Comparison of ENCODE assay signal across 28 mouse cellular contexts in the genomic region with DNA sequence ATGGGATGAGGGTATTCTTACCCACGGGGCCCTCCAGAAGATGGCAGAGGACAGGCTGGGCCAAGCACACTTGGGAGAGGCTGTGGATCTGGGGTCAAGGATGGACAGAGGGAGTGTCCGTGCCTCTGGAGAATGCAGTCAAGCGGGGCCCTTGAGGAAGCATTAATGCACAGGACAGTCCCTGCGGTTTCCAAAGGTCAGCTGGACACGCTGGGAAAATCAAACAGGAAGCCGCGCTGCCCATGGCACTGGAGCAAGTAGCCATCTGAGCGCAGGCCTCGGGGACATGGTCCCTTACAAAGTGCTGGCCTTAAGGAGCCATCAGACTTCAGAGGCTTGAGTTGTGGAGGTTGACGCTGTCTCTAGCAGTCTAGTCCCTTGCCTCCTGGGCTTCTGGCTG. TPM values are rescaled to one million over a fixed set of nuclear protein-coding genes. Genes with fewer than 3 reads are reported as not detected.
DNase-seq lines count a peak whose midpoint lies in the region; ATAC-seq and TF ChIP-seq lines count a peak whose summit lies in the region.
"Had no signal": no experiment of that assay in that cellular context is flagged by ENCODE, and none has a peak within 500 bp of the region (broad histone marks: within the 10 kb centered on the region; RNA-seq: fewer than 3 reads in every experiment).

No protein-coding gene starts in this region.

- H3K4me1 ChIP-seq in kidney, adult 2 months (ENCODE audit: control insufficient read depth, insufficient read depth, low read length) = no peaks in the 10 kb centered on the region
- H3K4me1 ChIP-seq in kidney, embryonic 14.5 days (ENCODE audit: control insufficient read depth, insufficient read depth, low read length) = no peaks in the 10 kb centered on the region
- 0 out of 2 replicates have a peak, but pooled peaks cover 5% of the 10 kb centered on the region for H3K4me1 ChIP-seq in kidney, embryonic 16.5 days (ENCODE audit: insufficient read depth, low read length)
- H3K4me1 ChIP-seq in hindbrain, embryonic 16.5 days (ENCODE audit: control insufficient read depth, insufficient read depth, low read depth, low read length) = no peaks in the 10 kb centered on the region
- H3K4me1 ChIP-seq: embryonic facial prominence, embryonic 10.5 days; embryonic facial prominence, embryonic 13.5 days; forebrain, embryonic 12.5 days; forebrain, embryonic 15.5 days; hindbrain, embryonic 13.5 days had no signal

- no peaks in the 10 kb centered on the region for H3K9me3 ChIP-seq in kidney, embryonic 14.5 days (ENCODE audit: control insufficient read depth, low read length)
- H3K9me3 ChIP-seq in kidney, embryonic 16.5 days (ENCODE audit: low read length) = no peaks in the 10 kb centered on the region
- H3K9me3 ChIP-seq in hindbrain, embryonic 16.5 days (ENCODE audit: control insufficient read depth, low read length) = no peaks in the 10 kb centered on the region
- H3K9me3 ChIP-seq: embryonic facial prominence, embryonic 10.5 days; embryonic facial prominence, embryonic 13.5 days; forebrain, embryonic 12.5 days; forebrain, embryonic 15.5 days; hindbrain, embryonic 10.5 days; hindbrain, embryonic 13.5 days had no signal

- no peak overlapping the region for H3K9ac ChIP-seq in kidney, embryonic 14.5 days (ENCODE audit: low read depth, low read length)
- H3K9ac ChIP-seq in kidney, embryonic 16.5 days (replicated peaks; ENCODE audit: low read length) = no peak overlapping the region
- no peak overlapping the region for H3K9ac ChIP-seq in hindbrain, embryonic 16.5 days (ENCODE audit: low read depth, low read length)
- H3K9ac ChIP-seq: embryonic facial prominence, embryonic 13.5 days; forebrain, embryonic 12.5 days; forebrain, embryonic 15.5 days; hindbrain, embryonic 13.5 days had no signal

- peak; percentile 14 for DNase-seq in kidney, adult 2 months
- peak; percentile 55 for DNase-seq in kidney, postnatal 14 days
- DNase-seq in kidney, postnatal 4 days = peak; percentile 34 to 58
- no peak for DNase-seq in cerebellum, adult 9-11 months
- DNase-seq: adrenal gland, adult 2 months; adrenal gland, postnatal 14 days; B cell, adult 2 months; cerebellum, adult 11 months; cerebellum, adult 2 months; cerebellum, postnatal 10 days; cerebellum, postnatal 36 days; embryo, embryonic 11 days; gastrocnemius, postnatal 10 days; heart, adult 11 months had no signal

- no peak for TF ChIP-seq POLR2A in kidney, adult 2 months (IDR thresholded peaks at IDR 0.05; ENCODE audit: low read depth, low read length)

- no peaks in the 10 kb centered on the region for H3K27me3 ChIP-seq in kidney, adult 2 months (replicated peaks; ENCODE audit: control insufficient read depth, insufficient read depth, low read length)
- H3K27me3 ChIP-seq in kidney, embryonic 14.5 days (ENCODE audit: control insufficient read depth, insufficient read depth, low read length) = no peaks in the 10 kb centered on the region
- H3K27me3 ChIP-seq in kidney, embryonic 16.5 days (ENCODE audit: insufficient read depth, low read length) = no peaks in the 10 kb centered on the region
- no peaks in the 10 kb centered on the region for H3K27me3 ChIP-seq in hindbrain, embryonic 16.5 days (replicated peaks; ENCODE audit: control insufficient read depth, insufficient read depth, low read length)
- H3K27me3 ChIP-seq: embryonic facial prominence, embryonic 13.5 days; forebrain, embryonic 12.5 days; forebrain, embryonic 15.5 days; hindbrain, embryonic 13.5 days had no signal

- H3K27ac ChIP-seq in kidney, adult 2 months (ENCODE audit: insufficient read depth, low read depth, low read length) = no peak overlapping the region
- no peak overlapping the region for H3K27ac ChIP-seq in kidney, embryonic 14.5 days (ENCODE audit: low read depth, low read length)
- H3K27ac ChIP-seq in kidney, embryonic 16.5 days (ENCODE audit: low read length) = no peak overlapping the region
- no peak overlapping the region for H3K27ac ChIP-seq in hindbrain, embryonic 16.5 days (ENCODE audit: low read depth, low read length)
- H3K27ac ChIP-seq: embryonic facial prominence, embryonic 10.5 days; embryonic facial prominence, embryonic 13.5 days; forebrain, embryonic 12.5 days; forebrain, embryonic 15.5 days; hindbrain, embryonic 10.5 days; hindbrain, embryonic 13.5 days; hindbrain, postnatal 0 days had no signal

- H3K4me2 ChIP-seq in kidney, embryonic 14.5 days (replicated peaks; ENCODE audit: low read depth, low read length) = no peak overlapping the region
- no peak overlapping the region for H3K4me2 ChIP-seq in kidney, embryonic 16.5 days (replicated peaks; ENCODE audit: low read depth, low read length)
- no peak overlapping the region for H3K4me2 ChIP-seq in hindbrain, embryonic 16.5 days (ENCODE audit: low read length)
- H3K4me2 ChIP-seq: embryonic facial prominence, embryonic 13.5 days; forebrain, embryonic 12.5 days; forebrain, embryonic 15.5 days; heart, embryonic 11.5 days; hindbrain, embryonic 13.5 days had no signal

- H3K36me3 ChIP-seq in kidney, adult 2 months (ENCODE audit: control insufficient read depth, insufficient read depth, low read length) = no peaks in the 10 kb centered on the region
- H3K36me3 ChIP-seq in kidney, embryonic 14.5 days (ENCODE audit: control insufficient read depth, insufficient read depth, low read length) = no peaks in the 10 kb centered on the region
- H3K36me3 ChIP-seq in kidney, embryonic 16.5 days (ENCODE audit: insufficient read depth, low read length) = no peaks in the 10 kb centered on the region
- H3K36me3 ChIP-seq in hindbrain, embryonic 16.5 days (ENCODE audit: control insufficient read depth, insufficient read depth, low read length) = no peaks in the 10 kb centered on the region
- H3K36me3 ChIP-seq: embryonic facial prominence, embryonic 10.5 days; embryonic facial prominence, embryonic 13.5 days; forebrain, embryonic 12.5 days; forebrain, embryonic 15.5 days; hindbrain, embryonic 10.5 days; hindbrain, embryonic 13.5 days had no signal

- no peak for ATAC-seq in kidney, embryonic 14.5 days (ENCODE audit: low FRiP score, low TSS enrichment)
- 0 out of 2 replicates have a peak, but pooled peaks have one; percentile 44 for ATAC-seq in kidney, embryonic 16.5 days (ENCODE audit: low FRiP score, low TSS enrichment)
- no peak for ATAC-seq in hindbrain, embryonic 16.5 days
- ATAC-seq: forebrain, embryonic 15.5 days; hindbrain, postnatal 0 days had no signal

- WGBS in kidney, adult 2 months = 42% methylated on average over 10 of the region's 10 CpGs
- 68% methylated on average over 10 of the region's 10 CpGs for WGBS in kidney, embryonic 14.5 days
- WGBS in kidney, embryonic 16.5 days = 57% methylated on average over 10 of the region's 10 CpGs
- WGBS in hindbrain, embryonic 16.5 days = 86% methylated on average over 10 of the region's 10 CpGs

- no peak overlapping the region for H3K4me3 ChIP-seq in kidney, adult 2 months (ENCODE audit: insufficient read depth, low read depth, low read length)
- H3K4me3 ChIP-seq in kidney, embryonic 14.5 days (ENCODE audit: low read length) = no peak overlapping the region
- no peak overlapping the region for H3K4me3 ChIP-seq in kidney, embryonic 16.5 days (ENCODE audit: low read length)
- H3K4me3 ChIP-seq in hindbrain, embryonic 16.5 days (ENCODE audit: low read length) = no peak overlapping the region
- H3K4me3 ChIP-seq: embryonic facial prominence, embryonic 10.5 days; embryonic facial prominence, embryonic 13.5 days; erythroblast, embryonic 14.5 days; forebrain, embryonic 12.5 days; forebrain, embryonic 15.5 days; hindbrain, embryonic 10.5 days; hindbrain, embryonic 13.5 days had no signal

- no peak for TF ChIP-seq CTCF in kidney, adult 2 months (conservative IDR thresholded peaks at IDR 0.05; ENCODE audit: insufficient read depth, insufficient read length, low read depth, low read length)

RNA-seq across cellular contexts. Expression of a gene that starts 1.5 kb away (rescaled TPM):
- polyA plus RNA-seq in kidney, adult 2 months (2012; rRNA removed) = not detected in 2 replicates
- 0.01 TPM in 2 replicates for polyA plus RNA-seq in kidney, embryonic 14.5 days (2014; fragmentation: Nextera tagmentation; extraction: Ambion mirVana)
- polyA plus RNA-seq in kidney, embryonic 16.5 days (2015; fragmentation: Nextera tagmentation; extraction: Ambion mirVana) = 0.02 TPM in 1 of 2 replicates, not detected in the other
- polyA plus RNA-seq in hindbrain, embryonic 16.5 days (2015; fragmentation: Nextera tagmentation; extraction: Ambion mirVana) = 0.02 and 0.03 TPM in 2 replicates
- polyA plus RNA-seq: adrenal gland, adult 2 months; cerebellum, adult 2 months; cortical plate, adult 2 months; embryonic facial prominence, embryonic 13.5 days; erythroblast, embryonic 14.5 days had no signal

RNA-seq across cellular contexts. Expression of a gene that starts 51.6 kb away (rescaled TPM):
- 0.02 TPM in 1 of 2 replicates, not detected in the other for polyA plus RNA-seq in kidney, adult 2 months (2012; rRNA removed)
- not detected in 2 replicates for polyA plus RNA-seq in kidney, embryonic 14.5 days (2014; fragmentation: Nextera tagmentation; extraction: Ambion mirVana)
- polyA plus RNA-seq in kidney, embryonic 16.5 days (2015; fragmentation: Nextera tagmentation; extraction: Ambion mirVana) = not detected in 2 replicates
- not detected in 2 replicates for polyA plus RNA-seq in hindbrain, embryonic 16.5 days (2015; fragmentation: Nextera tagmentation; extraction: Ambion mirVana)
- polyA plus RNA-seq: adrenal gland, adult 2 months; cerebellum, adult 2 months; cortical plate, adult 2 months; embryonic facial prominence, embryonic 10.5 days; embryonic facial prominence, embryonic 13.5 days; erythroblast, embryonic 14.5 days; forebrain, embryonic 12.5 days; forebrain, embryonic 15.5 days; heart, embryonic 11.5 days; heart, postnatal 0 days; hindbrain, embryonic 10.5 days; hindbrain, embryonic 13.5 days; hindbrain, postnatal 0 days had no signal
